ENCODE assay signal across 13 mouse cellular contexts in the genomic region with DNA sequence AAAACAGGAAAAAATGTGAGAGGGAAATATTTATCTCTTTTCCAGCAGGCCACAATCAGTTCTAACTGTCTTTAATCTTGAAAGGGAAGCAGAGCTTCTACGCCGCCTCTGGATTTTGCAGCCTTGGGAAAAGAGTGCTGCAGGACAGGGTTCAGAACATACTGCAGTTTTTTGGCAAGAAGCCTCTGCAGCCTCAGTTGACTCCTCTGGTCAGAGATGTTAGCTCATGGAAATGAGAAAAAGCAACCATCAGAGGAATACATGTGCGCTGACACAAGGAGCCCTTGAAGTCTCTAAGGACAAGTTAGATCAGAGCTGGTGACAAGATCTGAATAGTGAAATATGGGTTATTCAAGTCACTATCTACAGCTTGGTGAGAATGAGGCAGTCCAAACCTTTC.
"Had no signal": no experiment of that assay in that cellular context is flagged by ENCODE, and none has a peak within 500 bp of the region (broad histone marks: within the 10 kb centered on the region; RNA-seq: fewer than 3 reads in every experiment).

No protein-coding gene starts in this region.

- DNase-seq: kidney, adult 11 months; kidney, postnatal 25 days; layer of hippocampus, adult 9-11 months; layer of hippocampus, postnatal 36 days; liver; liver, embryonic 13.5 days; liver, postnatal 0 days; right cerebral cortex, postnatal 14 days; thymus, postnatal 36 days had no signal

- H3K4me3 ChIP-seq: kidney, embryonic 15.5 days; limb, embryonic 12.5 days; liver, embryonic 13.5 days; megakaryocyte, embryonic 14.5 days had no signal

- H3K27me3 ChIP-seq: kidney, embryonic 15.5 days; limb, embryonic 12.5 days; liver, embryonic 13.5 days; megakaryocyte, embryonic 14.5 days had no signal

- H3K4me1 ChIP-seq: kidney, embryonic 15.5 days; limb, embryonic 12.5 days; liver, embryonic 13.5 days; megakaryocyte, embryonic 14.5 days had no signal

- H3K27ac ChIP-seq: kidney, embryonic 15.5 days; limb, embryonic 12.5 days; liver, embryonic 13.5 days; macrophage had no signal

- H3K36me3 ChIP-seq: kidney, embryonic 15.5 days; limb, embryonic 12.5 days; liver, embryonic 13.5 days had no signal
